Mouse (Mus musculus) liver, postnatal 0 days (tissue): ENCODE results near the gene Limch1.

ENCODE experiments used
- CTCF ChIP-seq: sonication (generic); IDR thresholded peaks from 2 replicates; pipeline ENCODE4 v1.5.1; 2016; ENCODE audit warnings: antibody characterized with exemption, low read depth
- EP300 ChIP-seq: IDR thresholded peaks from 2 replicates; pipeline ENCODE4 v1.6.1; 2016; ENCODE audit warnings: antibody characterized with exemption, low read depth, mild to moderate bottlenecking

DNA sequence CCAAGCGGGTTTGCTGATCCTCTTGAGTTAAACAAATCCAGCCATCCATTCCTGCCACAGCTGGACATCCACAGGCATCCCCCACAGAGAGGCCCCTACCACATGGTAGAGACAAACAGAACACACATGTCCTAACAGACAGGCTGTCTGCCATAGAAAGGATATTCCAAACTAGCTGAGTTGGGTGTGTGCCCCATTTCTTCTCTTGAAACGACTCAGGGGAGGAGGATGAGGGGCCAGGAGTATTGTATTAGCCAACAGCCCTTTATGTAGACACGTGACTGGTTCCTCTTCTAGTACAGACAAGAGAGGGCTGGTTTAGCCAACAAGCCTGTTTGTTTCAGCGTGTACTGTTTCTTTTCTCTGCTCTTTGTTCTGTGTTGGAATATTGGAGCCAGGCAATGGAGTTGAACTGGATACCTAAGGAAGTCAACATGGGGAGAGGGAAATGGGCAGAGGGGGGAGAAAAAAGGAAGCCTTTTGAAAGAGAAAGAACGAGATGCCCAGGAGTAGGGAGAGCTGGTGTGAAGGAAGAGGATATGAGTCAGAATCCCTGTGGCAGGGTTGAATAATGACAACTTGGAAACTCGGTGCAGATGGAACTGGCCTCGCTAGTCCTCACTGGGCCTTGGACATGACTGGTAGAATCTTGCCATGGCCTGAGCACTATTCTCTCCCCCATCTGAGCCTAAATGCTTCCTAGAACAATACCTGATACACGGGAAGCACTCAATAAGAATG lies 196.3 kb downstream of the Limch1 start:
- TF ChIP-seq EP300, result no peak
- no peak for TF ChIP-seq CTCF
